Mouse (Mus musculus) retina, postnatal 1 day (tissue): ENCODE measurements at regions not wholly inside any gene's neighbourhood (a gene's known extent, or its start where the extent isn't known, plus 50 kb on each side); places are given as distances from the start of the nearest gene placed in this dataset.
"Not testable (repeated sequence)": the region's sequence is repeated elsewhere in the genome, so short reads cannot be mapped to it uniquely, and the experiment has no call there.

Source experiments
- DNase-seq: peaks from one replicate; pipeline ENCODE4 v3.0.0-alpha.2; 2012

GRCm38 (mm10) chr16:29927276-29927675 is 136.9 kb upstream of the Hes1 start:
- DNase-seq = not testable (repeated sequence)

GRCm38 (mm10) chr16:29928291-29928690 is 135.9 kb upstream of the Hes1 start:
- no peak for DNase-seq

DNA sequence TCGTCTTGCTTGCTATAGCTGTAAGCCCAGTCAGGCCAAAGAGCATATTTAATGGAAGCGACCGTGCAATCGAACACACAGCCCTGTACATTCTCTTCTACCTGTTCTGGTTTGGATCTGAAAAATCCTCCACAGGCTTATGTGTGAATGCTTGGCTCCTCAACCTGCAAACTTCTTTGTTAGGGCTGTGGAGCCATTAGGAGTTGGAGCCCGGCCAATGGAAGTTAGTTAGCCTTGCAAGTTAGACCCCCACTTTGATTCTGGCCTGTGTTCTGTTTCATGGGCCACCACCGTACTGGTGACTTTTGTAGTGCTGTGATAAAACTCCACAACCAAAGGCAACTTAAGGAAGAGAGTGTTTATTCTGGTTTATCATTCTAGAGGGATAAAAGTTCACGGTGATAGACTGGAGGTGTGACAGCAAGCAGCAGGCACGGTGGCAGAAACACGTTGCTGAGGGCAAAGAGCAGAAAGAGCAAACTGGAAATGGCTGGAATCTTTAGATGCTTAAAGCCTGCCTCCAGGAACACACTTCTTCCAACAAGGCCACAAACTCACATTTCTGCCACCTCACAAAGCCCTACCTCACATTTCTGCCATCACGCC is 132.3 kb upstream of the Hes1 start:
- no peak for DNase-seq

GRCm38 (mm10) chr16:29934649-29935048 is 129.5 kb upstream of the Hes1 start:
- DNase-seq = no peak

GRCm38 (mm10) chr16:29938700-29939099 is 125.5 kb upstream of the Hes1 start:
- DNase-seq = no peak

DNA sequence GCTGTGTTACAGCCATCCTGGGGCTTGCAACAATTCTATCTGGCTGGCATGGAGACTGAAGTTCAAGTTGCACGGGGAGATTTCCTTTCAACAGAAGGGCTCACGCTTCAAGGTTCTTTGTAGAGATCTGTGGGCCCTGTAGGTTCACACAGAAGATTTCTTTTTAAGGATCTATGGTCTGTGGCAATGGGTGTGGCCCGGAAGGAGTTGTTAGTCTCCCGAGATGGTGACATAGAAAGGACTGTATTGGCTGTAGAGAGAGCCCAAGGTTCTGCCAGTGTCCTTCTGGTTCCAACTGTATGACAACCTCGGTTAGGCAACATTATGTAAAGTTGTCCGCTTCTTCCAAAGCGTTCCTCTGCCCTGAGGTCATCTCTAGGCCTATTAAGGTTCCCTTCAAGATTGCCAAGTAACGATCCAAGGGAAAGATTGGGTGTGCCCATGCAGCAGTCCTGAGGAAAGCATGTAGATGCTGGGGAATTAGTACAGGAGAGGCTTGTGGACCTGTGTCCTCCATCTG is 124.8 kb upstream of the Hes1 start:
- no peak for DNase-seq

DNA sequence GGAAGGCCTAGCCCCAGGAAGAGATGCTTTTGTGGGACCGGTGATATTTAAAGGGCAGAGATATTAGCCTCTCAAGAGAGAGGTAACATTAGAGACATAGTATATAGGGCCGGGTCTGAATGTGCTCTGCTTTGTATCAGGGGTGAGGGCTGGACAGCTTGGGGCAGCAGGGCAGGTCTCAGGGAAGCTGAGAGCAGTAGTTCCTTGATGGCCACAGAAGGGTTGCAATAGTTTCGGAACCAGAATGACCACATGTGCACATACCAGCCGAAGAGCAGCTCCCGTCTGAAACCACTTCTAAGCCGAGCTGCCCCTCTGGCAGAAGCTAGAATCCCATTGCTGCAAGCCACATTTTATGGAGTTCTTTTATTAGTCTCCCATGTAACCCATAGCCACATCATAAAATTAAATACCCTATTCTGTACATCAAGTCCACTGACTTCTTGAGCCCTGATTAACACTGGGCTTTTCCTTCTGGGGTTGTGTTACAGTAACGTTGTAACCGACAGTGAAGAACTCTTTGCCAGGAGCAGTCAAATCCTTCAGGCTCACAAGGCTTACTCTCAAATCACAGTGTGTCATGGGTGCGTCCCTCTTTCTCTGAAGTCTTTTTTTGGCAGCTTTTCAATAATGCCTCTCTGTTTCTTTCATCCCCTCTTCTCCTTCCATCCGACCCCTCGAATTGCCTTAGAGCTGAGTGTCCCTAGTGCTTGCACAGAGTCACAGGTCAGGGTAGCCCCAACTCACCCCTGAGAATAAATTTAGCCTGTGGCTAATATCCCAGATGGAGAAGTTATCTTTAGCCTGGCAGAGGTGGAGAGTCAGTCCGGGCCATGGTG is 124.1 kb upstream of the Hes1 start:
- DNase-seq = no peak

- DNase-seq = no peak
Observed at GRCm38 (mm10) chr16:29942111-29942510, 122.1 kb upstream of the Hes1 start.

DNA sequence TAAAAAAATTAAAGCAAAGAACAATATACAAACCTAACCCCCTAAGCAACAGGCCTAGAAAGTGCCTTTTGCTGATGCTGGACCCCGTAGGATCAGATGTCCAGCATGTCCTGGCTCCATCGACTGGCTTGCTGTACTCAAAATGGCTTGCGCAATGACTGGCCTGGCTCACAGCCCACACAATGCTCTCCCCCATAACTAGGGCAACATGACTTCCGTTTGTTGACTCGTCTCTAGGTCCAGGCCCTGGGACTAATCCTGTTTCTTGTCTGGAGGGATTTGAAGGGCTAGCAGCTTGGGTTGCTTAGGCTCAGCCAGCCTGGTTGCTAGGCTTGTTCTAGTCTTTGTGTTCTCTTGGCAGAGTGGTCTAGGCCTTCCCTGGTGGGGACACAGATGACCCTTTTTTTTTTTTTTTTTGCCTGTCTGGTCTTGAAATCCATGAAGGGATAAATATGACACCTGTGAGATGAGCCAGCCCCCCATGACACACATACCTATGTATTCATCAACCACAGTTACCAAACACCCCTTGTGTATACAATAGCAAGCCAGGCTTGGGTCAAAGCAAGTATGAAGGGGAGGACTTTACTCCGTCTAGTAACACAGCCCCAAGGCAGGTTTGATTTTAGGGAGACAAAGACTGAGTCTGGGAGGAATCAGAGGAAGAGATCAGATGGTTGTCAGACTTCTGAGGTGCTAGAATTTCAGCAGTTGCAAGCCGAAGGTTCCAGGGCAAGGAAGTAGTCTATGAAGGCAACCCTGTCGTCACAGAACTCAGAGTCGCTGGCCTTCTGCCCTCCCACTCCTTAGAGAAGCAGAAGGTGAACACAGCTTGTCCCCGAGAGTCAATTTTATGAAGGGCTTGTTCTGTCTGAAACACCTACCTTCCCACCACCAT is 120.0 kb upstream of the Hes1 start:
- DNase-seq = peak; percentile 66

DNA sequence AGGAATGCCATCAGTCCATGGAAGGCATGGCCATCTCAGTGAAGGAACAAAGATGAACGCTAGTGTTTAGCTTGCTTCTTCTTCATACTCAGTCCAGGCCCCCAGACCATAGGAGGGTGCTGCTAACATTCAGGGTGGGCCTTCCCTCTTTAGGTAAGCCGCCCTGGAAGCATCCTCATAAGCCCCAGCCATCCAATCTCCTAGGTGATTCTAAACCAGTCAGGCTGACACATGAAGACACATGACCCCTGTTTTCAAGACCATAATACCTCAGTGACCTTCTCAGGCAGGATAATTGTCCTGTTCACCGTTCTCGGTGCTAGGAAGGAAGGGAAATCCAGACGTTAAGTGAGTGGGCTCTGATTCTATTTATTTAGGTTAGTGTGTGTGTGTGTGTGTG is 119.2 kb upstream of the Hes1 start:
- DNase-seq = no peak

DNA sequence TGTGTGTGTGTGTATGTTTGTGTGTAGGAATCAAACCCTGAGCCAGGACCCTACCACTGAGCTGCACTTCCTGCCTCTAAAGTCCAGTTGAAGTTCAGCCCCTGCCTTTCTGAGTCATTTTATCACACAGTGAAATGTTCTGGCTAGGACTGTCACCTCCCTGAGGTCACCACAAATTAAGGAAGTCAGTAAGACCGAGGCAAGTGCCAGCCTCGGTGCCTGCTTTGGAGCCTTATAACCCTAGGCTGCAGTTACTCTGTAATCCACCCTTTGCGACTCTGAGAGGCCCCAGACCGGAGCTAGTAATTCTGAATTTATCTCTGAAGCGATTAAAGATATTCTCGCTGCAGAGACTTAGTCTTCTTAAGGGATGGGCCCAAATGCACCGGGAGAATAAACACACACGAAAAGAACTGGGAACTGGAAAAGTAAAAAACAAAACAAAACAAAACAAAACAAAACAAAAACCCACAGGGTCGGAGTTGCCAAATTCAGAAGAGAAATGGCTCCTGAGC is 118.8 kb upstream of the Hes1 start:
- DNase-seq = no peak

DNA sequence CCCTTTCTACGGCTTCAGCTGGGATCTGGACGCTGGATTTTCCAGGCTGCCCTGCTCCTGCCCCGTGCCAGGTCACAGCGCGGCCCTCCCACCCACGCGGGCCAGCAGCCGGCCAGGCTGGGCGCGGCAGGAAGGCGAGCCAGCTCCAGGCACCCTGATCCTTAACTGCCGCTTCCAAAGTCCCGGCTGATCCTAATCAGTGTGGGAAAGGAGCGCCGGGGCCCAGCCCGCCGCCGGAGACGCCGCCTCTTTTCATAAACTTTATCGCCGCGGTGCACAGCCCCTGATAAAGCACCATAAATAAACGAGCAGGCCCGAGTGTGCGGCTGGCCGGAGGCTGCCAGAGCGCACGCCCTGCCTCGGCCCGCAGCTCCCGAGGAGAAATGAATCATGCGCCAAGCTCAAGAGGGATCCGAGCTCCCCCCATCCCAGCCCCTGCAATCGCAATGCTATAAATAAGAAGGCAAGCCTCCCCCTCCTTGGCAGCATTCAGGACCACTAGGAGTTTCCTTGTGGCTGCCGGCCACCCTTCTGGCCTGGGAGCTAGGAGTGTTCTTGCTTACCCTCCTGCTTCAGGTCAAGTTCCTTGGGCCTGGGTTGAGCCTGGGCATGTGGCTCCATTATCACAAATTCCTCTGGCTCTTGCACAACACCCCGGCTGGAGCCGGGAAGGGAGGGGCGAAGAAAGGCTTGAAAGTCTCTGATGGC is 118.1 kb upstream of the Hes1 start:
- DNase-seq = peak; percentile 87

DNA sequence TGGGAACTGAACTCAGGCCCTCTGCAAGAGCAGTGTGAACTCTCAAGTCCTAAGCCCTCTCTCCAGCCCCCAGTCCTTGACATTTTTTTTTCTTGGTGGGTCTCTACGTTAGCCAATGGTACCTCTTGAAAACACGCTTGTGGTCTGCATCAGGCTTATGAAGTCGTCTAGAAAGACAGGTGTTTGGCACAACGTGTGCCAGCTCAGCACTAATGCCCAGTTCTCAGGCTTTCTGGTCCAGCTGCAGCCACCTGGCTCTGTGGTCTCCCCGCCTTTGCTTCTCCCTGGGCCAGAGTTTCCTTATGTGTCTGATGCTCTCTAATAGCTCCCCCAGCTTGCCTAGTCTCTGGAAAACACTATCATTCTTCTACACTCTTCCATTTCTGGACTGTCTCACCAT is 117.2 kb upstream of the Hes1 start:
- no peak for DNase-seq

DNA sequence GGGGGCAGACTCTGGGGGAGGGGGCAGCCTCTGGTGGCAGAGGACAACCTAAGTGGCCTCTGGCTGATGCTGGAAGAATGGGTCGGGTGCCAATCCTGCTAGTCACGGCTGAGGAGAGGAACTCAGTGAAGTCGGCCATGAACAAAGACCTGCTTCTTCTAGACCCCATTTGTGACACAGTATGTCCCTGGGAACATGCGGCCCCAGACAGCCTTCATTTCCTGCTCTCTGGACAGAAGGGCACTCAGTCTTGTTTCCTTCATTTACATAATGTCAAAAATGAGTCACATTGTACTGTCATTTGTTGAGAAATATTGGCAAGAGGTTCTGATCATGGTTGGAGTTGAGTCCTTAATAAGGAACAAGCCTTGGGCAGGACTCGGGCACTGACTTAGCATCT is 116.5 kb upstream of the Hes1 start:
- peak; percentile 75 for DNase-seq

DNA sequence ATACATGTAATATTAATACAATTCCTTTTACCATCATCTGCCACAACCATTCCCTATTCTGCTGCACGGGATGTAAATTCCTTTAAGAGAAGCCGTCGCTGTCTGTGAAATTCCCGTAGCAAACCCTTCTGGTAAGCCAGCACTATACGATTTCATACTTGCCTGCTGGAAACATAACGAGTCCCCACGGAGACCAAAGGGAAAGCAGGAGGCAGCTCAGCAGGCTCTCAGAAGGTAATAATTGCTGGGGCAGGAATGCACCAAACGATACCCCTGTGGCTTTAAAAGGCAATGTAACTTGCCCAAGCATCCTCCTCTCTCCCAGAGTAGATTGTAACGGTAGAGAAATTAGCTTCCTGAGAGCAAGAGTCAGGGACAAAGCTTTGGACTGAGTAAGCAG is 114.0 kb upstream of the Hes1 start:
- no peak for DNase-seq

DNA sequence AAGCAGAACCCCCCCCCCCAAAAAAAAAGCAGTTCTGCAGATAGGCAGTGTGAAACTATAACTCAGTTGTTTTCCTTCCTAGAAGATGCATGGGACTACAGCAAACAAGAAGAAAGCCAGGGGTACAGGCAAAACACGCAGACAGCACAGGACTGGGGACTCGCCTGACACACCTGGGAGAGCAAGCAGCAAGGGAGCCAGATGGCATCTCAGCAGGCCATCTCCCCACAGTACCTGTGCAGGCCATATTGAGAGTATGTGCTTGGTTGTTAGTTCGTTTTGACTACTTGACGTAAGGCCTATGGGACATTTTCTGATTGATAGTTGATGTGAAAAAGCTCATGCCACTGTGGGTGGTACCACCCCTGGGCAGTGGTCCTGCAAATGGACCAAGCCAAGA is 113.4 kb upstream of the Hes1 start:
- no peak for DNase-seq

DNA sequence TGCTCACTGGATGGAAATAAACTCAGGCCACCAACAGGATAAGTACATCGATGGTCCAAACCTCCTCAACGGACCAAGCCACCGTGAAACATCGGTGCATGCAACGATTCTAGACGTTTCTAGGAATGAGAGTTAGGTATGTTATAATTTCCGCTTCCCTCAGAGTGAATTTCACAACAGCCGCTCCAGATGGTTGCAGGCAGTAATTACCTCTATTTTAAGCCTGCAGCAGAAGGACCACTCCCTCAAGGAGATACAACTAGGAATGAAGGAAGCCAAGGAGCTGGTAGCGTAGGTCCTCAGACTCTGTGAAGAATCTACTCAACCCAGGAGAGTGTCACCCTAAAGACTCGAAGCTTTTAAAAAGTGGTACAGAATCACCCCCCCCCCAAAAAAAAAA is 109.5 kb upstream of the Hes1 start:
- DNase-seq = no peak

DNA sequence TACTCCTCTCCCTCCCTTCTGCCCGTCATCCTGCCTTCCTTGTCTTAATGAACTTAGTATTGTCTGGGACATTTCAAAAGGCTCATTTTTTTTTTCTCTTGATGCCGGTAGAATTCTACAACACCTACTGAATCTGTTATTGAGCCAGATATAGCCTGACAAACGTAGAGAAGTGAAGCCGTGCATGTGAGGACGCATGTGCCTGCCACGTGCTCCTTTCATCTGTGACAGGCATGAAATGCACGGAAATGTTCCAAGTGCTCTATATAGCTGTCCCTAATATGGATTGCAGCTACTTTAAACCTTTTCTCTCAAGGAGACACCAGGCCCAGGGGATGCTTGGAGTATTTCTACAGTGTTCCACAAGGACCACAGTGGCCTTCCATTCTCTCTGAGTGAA is 107.3 kb upstream of the Hes1 start:
- no peak for DNase-seq

DNA sequence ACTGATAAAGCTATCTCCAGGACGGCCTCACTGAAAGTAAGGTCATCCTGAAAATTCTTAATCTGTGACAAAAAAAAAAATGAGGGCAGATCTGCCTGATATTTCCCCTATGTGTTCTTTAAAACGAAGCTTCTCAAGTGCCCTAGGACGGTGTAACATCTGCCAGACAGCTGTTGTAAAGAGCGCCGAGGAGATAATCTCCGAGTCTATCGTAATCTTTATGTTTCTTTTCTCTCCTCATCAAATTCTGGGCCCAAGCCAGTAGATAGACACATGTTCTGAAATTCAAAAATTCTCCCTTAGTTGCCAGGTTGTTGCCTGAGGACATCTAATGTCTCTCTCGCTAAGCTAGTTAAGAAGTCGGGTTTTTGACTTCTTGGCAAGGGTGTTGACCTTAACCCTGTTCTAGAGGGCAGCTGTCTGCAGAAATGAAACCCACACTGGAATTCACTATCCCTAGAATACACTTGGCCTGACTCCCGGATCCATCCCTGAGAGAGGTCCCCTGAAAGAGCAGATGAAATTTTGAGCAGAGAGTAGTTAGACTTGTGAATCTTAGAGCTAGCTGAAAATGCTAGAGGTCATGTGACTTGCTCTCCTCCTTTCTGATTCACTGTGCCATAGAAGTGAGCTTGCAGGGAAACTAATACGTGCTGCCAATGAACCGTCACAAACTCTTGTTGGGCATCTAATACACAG is 104.1 kb upstream of the Hes1 start:
- no peak for DNase-seq

- no peak for DNase-seq
Observed at GRCm38 (mm10) chr16:29963284-29963683, 100.9 kb upstream of the Hes1 start.

DNA sequence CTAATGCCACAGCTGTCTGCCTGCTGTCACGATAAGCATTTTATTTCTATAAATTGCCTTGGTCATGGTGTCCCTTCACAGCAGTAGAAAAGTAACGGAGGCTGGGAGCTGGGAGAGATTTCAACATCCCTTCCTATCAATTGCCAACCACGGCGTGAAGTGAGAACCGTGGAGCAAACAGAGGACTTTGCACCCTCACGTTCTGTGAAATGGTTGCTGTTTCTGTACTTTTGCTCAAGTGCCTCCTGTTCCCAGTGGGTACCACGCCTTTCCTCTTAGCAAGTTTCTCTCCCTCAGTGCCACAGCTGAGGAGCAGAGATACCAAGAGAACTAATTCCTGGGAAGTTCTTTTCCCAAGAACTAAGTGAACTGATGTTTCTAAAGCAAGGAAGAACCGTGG is 99.6 kb upstream of the Hes1 start:
- DNase-seq = no peak

GRCm38 (mm10) chr16:29968743-29969142 is 95.4 kb upstream of the Hes1 start:
- no peak for DNase-seq
